Mouse (Mus musculus): ENCODE data around the gene Ccnt1. TPM values are rescaled to one million over a fixed set of nuclear protein-coding genes. Genes with fewer than 3 reads are reported as not detected.
"Not testable (repeated sequence)": the region's sequence is repeated elsewhere in the genome, so short reads cannot be mapped to it uniquely, and the experiment has no call there.

Gene Ccnt1
- polyA plus RNA-seq, 1 experiment from 2014 or later: 46.7 TPM

DNA sequence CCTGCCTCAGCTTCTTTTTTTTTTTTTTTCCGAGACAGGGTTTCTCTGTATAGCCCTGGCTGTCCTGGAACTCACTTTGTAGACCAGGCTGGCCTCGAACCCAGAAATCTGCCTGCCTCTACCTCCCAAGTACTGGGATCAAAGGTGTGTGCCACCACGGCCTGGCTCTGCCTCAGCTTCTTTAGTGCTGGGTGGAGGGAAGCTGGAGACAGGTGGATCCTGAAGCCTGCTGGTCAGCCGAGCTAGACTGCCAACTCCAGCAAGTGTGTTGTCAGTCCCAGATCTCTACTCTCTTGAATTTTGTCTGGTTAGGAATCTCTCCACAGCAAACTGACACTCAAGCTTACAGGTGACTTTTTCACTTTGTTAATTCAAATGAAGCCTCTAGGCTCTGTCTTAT lies 34.8 kb downstream of the Ccnt1 start:
- Histone ChIP-seq H3K9me3 (no peaks in the 10 kb centered on the region), H3K27me3 (replicated peaks) (no peaks in the 10 kb centered on the region), H3K36me3 (peaks cover 7% of the 10 kb centered on the region; the same call in 1 of the 2 replicates), H3K4me3 (replicated peaks) (no peak overlapping the region), H3K27ac (no peak overlapping the region), H3K4me2 (no peak overlapping the region), H3K9ac (no peak overlapping the region), H3K4me1 (peaks cover 7% of the 10 kb centered on the region; the same call in 1 of the 2 replicates)
- ATAC-seq (ENCODE audit: insufficient read depth, low FRiP score, low read depth): no peak
- 76% methylated on average over 4 of the region's 4 CpGs for WGBS

- Histone ChIP-seq H3K4me3 (replicated peaks) (peak within 1 kb of the TSS; percentile 91), H3K36me3 (peaks cover 15% of the 10 kb centered on the region), H3K9me3 (no peaks in the 10 kb centered on the region), H3K4me1 (peaks cover 7% of the 10 kb centered on the region; the same call in 1 of the 2 replicates), H3K27me3 (replicated peaks) (no peaks in the 10 kb centered on the region), H3K4me2 (peak within 1 kb of the TSS; percentile 73), H3K9ac (peak within 1 kb of the TSS; percentile 77), H3K27ac (peak within 1 kb of the TSS; percentile 99)
- under 1% methylated on average over 64 of the region's 70 CpGs for WGBS
- peak; percentile 100 for ATAC-seq (ENCODE audit: insufficient read depth, low FRiP score, low read depth)
Measured at GRCm38 (mm10) chr15:98533881-98534627, 36.7 kb downstream of the Ccnt1 start, which contains the start of gene Kansl2. Gene Kansl2 (minus strand): TSS chr15:98534264.

DNA sequence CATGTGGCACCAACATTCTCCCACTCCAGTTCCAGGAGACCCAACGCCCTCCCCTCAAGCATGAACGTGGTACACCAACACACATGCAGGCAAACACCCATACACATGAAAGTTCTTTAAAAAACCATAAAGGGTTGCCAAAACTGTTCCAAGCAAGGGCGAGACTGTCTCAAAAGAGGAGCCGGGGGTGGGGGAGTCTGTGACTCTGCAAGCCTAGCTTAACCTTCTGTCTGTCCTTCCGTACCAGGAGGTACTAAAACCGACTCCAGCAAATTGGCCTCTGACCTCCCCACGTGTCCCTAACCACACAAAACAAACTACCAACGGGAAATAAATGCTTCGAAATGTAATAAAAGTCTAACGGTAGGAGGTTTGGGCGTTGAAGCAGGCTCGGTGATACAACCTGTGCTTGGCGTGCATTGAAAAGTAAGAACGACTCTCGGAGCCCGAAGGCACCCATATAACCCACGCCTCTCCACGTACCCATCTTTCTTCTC lies 37.6 kb downstream of the Ccnt1 start:
- Histone ChIP-seq H3K4me2 (peak overlapping the region; percentile 61), H3K9ac (peak overlapping the region; percentile 7; the same call in 1 of the 2 replicates), H3K4me3 (replicated peaks) (peak overlapping the region; percentile 91), H3K9me3 (no peaks in the 10 kb centered on the region), H3K36me3 (peaks cover 18% of the 10 kb centered on the region), H3K27ac (0 out of 2 replicates have a peak overlapping the region, but pooled peaks have one; percentile 1), H3K4me1 (peaks cover 7% of the 10 kb centered on the region; the same call in 1 of the 2 replicates), H3K27me3 (replicated peaks) (no peaks in the 10 kb centered on the region)
- under 1% methylated on average over 18 of the region's 18 CpGs for WGBS
- ATAC-seq (ENCODE audit: insufficient read depth, low FRiP score, low read depth): no peak

GRCm38 (mm10) chr15:98532281-98532680 lies 38.4 kb downstream of the Ccnt1 start:
- ATAC-seq (ENCODE audit: insufficient read depth, low FRiP score, low read depth): no peak

GRCm38 (mm10) chr15:98528066-98528563 lies 42.6 kb downstream of the Ccnt1 start:
- 88% methylated on average over 5 of the region's 5 CpGs for WGBS
- Histone ChIP-seq H3K36me3 (peaks cover 51% of the 10 kb centered on the region), H3K4me2 (no peak overlapping the region), H3K4me1 (peaks cover 7% of the 10 kb centered on the region; the same call in 1 of the 2 replicates), H3K27ac (no peak overlapping the region), H3K4me3 (replicated peaks) (no peak overlapping the region), H3K9me3 (no peaks in the 10 kb centered on the region), H3K27me3 (replicated peaks) (no peaks in the 10 kb centered on the region), H3K9ac (no peak overlapping the region)
- ATAC-seq (ENCODE audit: insufficient read depth, low FRiP score, low read depth): no peak

More at GRCm38 (mm10) chr15:98532281-98532680, 38.4 kb downstream of the Ccnt1 start:
- H3K4me1 ChIP-seq: peaks cover 7% of the 10 kb centered on the region; the same call in 1 of the 2 replicates
- no peak overlapping the region for H3K9ac ChIP-seq
- WGBS: 21% methylated on average over 5 of the region's 5 CpGs
- H3K4me3 ChIP-seq (replicated peaks): peak overlapping the region; percentile 91
- H3K27ac ChIP-seq: no peak overlapping the region
- no peaks in the 10 kb centered on the region for H3K27me3 ChIP-seq (replicated peaks)
- no peaks in the 10 kb centered on the region for H3K9me3 ChIP-seq
- peaks cover 25% of the 10 kb centered on the region for H3K36me3 ChIP-seq
- H3K4me2 ChIP-seq: peak overlapping the region; percentile 61

GRCm38 (mm10) chr15:98527056-98527771 lies 43.5 kb downstream of the Ccnt1 start:
- H3K9me3 ChIP-seq: no peaks in the 10 kb centered on the region
- no peak for ATAC-seq (ENCODE audit: insufficient read depth, low FRiP score, low read depth)
- H3K27ac ChIP-seq: no peak overlapping the region
- H3K4me1 ChIP-seq: peaks cover under 1% of the 10 kb centered on the region; the same call in 1 of the 2 replicates
- peaks cover 56% of the 10 kb centered on the region for H3K36me3 ChIP-seq
- 97% methylated on average over 5 of the region's 5 CpGs for WGBS
- H3K4me3 ChIP-seq (replicated peaks): no peak overlapping the region
- H3K27me3 ChIP-seq (replicated peaks): no peaks in the 10 kb centered on the region
- H3K4me2 ChIP-seq: no peak overlapping the region
- no peak overlapping the region for H3K9ac ChIP-seq

DNA sequence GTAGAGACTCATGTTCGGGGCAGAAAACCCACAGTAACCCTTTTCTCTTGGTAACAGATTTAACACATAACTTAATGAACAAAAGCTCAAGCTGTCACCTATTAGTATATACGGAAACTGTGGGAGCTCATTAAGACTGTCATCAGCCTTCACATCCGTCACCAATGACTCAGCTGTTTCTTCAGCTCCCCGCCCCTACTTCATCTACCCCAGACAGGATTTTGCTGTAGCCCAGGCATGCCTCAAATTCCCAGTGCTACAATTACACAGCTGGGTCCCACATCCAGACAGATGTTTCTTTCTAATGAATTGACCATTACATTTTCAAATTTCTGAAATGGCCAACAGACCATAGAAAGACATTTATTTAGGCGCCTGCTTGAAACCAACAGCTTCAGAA lies 44.7 kb downstream of the Ccnt1 start:
- Histone ChIP-seq H3K9me3 (no peaks in the 10 kb centered on the region), H3K4me3 (replicated peaks) (no peak overlapping the region), H3K9ac (no peak overlapping the region), H3K36me3 (peaks cover 58% of the 10 kb centered on the region), H3K27me3 (replicated peaks) (no peaks in the 10 kb centered on the region), H3K4me1 (no peaks in the 10 kb centered on the region), H3K4me2 (no peak overlapping the region), H3K27ac (no peak overlapping the region)
- no peak; the same call in 1 of the 2 replicates for ATAC-seq (ENCODE audit: insufficient read depth, low FRiP score, low read depth)
- WGBS: 76% methylated on average over 5 of the region's 5 CpGs

DNA sequence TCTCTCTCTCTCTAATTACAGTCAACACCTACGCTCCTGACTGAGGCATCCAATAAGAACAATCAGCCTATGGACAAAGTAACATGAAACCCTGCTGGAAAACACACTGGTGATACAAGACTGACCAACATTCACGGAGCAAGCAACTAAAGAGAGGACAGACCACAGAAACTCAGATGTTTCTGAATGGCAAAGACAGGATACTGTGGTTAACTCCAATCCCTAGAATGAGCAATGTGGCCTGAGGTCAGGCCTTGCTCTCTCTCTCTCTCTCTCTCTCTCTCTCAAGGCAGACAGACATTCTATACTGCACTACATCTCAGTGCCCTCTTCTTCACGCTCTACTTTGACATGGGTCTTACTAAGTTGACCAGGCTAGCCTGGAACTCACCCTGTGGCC lies 49.5 kb downstream of the Ccnt1 start:
- Histone ChIP-seq H3K4me3 (replicated peaks) (no peak overlapping the region), H3K4me2 (no peak overlapping the region), H3K9me3 (no peaks in the 10 kb centered on the region), H3K27ac (no peak overlapping the region), H3K9ac (no peak overlapping the region), H3K27me3 (replicated peaks) (no peaks in the 10 kb centered on the region), H3K36me3 (peaks cover 46% of the 10 kb centered on the region), H3K4me1 (no peaks in the 10 kb centered on the region)
- WGBS: 88% methylated on average over 3 of the region's 3 CpGs
- no peak for ATAC-seq (ENCODE audit: insufficient read depth, low FRiP score, low read depth)

DNA sequence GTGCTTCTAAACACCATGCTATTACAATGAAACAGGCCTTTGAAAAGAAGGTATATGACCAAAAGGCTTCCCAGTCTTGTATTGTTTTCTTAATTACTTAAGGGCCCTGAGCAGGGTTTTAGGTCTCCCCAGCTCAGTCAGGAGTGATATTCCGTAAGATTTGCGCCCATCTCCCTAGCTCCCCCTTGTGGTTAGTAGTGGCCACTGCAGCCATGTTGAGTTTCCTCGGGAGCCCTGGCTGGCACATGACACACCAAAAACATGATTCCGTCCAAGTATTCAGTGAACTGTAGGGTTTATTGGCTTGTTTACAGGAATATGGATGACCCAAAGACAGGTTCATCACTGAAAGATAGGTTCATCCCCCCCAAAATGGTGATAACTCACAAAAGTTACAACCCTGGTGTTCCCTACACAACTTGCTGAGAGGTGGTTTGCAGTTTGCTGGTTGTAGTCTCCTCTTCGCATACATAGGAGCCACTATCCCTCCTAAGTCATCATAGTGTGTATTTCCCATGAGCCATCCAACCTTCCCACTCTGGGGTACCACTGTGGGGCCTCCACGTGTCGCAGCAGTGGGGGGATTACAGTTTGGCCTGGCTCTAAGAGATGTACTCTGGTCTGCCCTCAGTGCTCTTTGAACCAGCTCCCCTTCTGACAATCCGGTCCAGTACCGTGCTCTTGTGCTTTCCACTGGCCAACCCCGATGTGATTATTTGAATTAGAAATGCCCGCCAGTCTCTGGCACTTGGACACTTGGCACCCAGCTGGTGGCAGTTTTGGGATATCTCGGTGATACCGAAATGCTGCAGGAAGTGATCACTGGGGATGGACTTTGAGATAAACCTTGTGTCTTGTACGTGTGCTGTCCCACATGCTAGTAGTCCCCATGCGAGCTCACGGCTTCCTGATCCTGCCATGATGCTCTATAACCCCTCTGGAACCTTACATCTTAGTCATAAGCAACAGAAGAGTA lies 53.1 kb downstream of the Ccnt1 start:
- ATAC-seq (ENCODE audit: insufficient read depth, low FRiP score, low read depth): no peak
- no peak overlapping the region for H3K4me3 ChIP-seq (replicated peaks)

GRCm38 (mm10) chr15:98514845-98515244 lies 55.9 kb downstream of the Ccnt1 start:
- not testable (repeated sequence) for H3K4me3 ChIP-seq (replicated peaks); H3K36me3 ChIP-seq; H3K9me3 ChIP-seq; ATAC-seq (ENCODE audit: insufficient read depth, low FRiP score, low read depth); H3K9ac ChIP-seq; H3K27me3 ChIP-seq (replicated peaks); H3K27ac ChIP-seq; H3K4me1 ChIP-seq; H3K4me2 ChIP-seq
- 77% methylated on average over 2 of the region's 2 CpGs for WGBS

More for the DNA sequence above, 53.1 kb downstream of the Ccnt1 start:
- WGBS: 69% methylated on average over 16 of the region's 16 CpGs
- Histone ChIP-seq H3K36me3 (peaks cover 22% of the 10 kb centered on the region), H3K4me2 (no peak overlapping the region), H3K9ac (no peak overlapping the region), H3K27ac (no peak overlapping the region), H3K27me3 (replicated peaks) (no peaks in the 10 kb centered on the region), H3K9me3 (no peaks in the 10 kb centered on the region), H3K4me1 (no peaks in the 10 kb centered on the region)

- Histone ChIP-seq H3K27ac (no peak overlapping the region), H3K9me3 (no peaks in the 10 kb centered on the region), H3K4me1 (peaks cover 4% of the 10 kb centered on the region), H3K36me3 (no peaks in the 10 kb centered on the region), H3K4me2 (no peak overlapping the region), H3K27me3 (replicated peaks) (no peaks in the 10 kb centered on the region), H3K9ac (no peak overlapping the region), H3K4me3 (replicated peaks) (no peak overlapping the region)
- no peak for ATAC-seq (ENCODE audit: insufficient read depth, low FRiP score, low read depth)
- whole genome bisulfite sequencing: 82% methylated on average over 8 of the region's 8 CpGs
Measured at GRCm38 (mm10) chr15:98514146-98514545, 56.6 kb downstream of the Ccnt1 start.
